Mouse (Mus musculus): ENCODE data around the gene Sebox.
"Not testable (repeated sequence)": the region's sequence is repeated elsewhere in the genome, so short reads cannot be mapped to it uniquely, and the experiment has no call there.

Gene Sebox

DNA sequence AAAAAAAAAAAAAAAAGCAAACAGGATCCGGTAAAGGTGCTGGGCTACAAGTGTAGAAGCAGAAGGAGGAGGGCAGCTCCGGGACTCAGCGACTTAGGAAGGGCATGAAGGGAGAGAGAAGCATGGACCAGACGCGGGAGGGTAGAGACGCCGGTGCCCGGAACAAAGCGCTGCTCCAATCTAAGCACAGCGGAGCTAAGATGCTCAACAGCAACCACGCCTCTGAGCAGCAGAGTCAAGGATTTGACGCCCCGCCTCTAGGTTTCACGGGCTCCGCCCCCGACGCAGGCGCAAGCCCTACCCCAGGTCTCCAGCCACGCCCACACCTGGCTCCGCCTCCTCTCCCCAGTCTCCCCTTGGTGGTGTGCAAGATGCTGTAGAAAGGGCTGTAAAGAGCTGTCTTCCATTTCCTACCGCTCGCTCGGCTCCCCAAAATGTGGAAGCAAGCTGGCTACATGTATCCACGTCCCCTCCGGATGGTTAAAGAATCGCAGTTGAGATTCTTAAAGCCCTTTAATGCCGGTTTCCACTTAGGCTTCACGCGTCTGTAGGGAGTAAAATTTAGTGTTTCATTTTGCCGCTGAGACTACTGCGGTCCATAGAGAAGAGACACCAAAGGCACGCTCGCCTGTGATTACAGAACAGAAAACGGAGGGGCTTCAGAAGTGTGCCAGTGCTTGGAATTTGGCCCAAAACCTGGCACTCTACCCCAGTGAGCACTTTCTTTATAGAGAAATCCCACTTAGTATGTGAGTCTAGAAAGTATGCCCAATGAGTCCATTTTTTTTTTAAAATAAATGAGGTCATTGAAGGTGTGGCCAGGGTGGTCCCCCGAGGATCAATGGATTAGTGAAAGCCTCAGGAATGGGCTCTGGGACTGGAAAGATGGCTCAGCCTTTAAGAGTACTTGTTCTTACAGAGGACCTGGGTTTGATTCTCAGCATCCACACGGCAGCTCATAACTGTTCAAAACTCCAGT is 5.4 kb upstream of the Sebox start, which contains the start of gene Sarm1:
Gene Sarm1, minus strand, starts transcription at position 211 of the 979 bp plus-strand sequence.
- DNase-seq (ENCODE audit: low read depth, low spot score) = peak; percentile 68

GRCm38 (mm10) chr11:78499004-78499403 is 4.2 kb upstream of the Sebox start, which contains the start of gene Vtn:
Gene Vtn, plus strand, starts transcription at chr11:78499091.
- no peak for DNase-seq (ENCODE audit: low read depth, low spot score)

GRCm38 (mm10) chr11:78499543-78499942 is 3.7 kb upstream of the Sebox start:
- no peak for DNase-seq (ENCODE audit: low read depth, low spot score)

DNA sequence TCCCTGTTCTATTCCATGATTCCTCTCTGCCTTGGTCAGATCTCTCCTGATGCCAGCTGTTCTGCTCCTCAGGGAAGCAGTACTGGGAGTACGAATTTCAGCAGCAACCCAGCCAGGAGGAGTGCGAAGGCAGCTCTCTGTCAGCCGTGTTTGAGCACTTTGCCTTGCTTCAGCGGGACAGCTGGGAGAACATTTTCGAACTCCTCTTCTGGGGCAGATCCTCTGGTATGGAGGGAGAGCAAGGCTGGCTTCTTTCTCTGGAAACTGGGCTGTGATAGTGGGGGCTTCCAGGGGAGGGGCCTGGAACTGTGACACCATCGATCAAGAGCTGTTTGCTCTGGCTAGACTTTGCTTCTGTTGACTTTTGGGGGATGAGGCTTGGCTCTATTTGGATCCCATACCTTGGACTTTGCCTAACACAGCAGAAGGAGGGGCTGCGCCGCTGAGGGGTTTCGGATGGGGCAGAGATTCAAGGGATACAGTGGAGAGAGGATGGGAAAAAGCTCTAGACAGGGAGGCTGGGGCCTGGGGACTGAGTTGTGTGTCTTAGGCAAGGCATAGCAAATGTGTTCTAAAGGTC is 2.5 kb upstream of the Sebox start:
- DNase-seq (ENCODE audit: low read depth, low spot score) = no peak

- no peak for DNase-seq (ENCODE audit: low read depth, low spot score)
Measured at GRCm38 (mm10) chr11:78501529-78501928, 1.7 kb upstream of the Sebox start.

GRCm38 (mm10) chr11:78505430-78505829 is 2.2 kb downstream of the Sebox start:
- DNase-seq (ENCODE audit: low read depth, low spot score) = no peak

- no peak for DNase-seq (ENCODE audit: low read depth, low spot score)
Measured at GRCm38 (mm10) chr11:78509148-78509547, 5.9 kb downstream of the Sebox start.

- DNase-seq (ENCODE audit: low read depth, low spot score) = peak; percentile 65
Measured at GRCm38 (mm10) chr11:78512025-78512957, 9.0 kb downstream of the Sebox start, which contains the start of the genes Tmem199 and Poldip2. Gene Tmem199, minus strand, starts transcription at chr11:78512172. Gene Poldip2, plus strand, starts transcription at chr11:78512193.

- no peak for DNase-seq (ENCODE audit: low read depth, low spot score)
Measured at GRCm38 (mm10) chr11:78513106-78513790, 10.0 kb downstream of the Sebox start.

DNA sequence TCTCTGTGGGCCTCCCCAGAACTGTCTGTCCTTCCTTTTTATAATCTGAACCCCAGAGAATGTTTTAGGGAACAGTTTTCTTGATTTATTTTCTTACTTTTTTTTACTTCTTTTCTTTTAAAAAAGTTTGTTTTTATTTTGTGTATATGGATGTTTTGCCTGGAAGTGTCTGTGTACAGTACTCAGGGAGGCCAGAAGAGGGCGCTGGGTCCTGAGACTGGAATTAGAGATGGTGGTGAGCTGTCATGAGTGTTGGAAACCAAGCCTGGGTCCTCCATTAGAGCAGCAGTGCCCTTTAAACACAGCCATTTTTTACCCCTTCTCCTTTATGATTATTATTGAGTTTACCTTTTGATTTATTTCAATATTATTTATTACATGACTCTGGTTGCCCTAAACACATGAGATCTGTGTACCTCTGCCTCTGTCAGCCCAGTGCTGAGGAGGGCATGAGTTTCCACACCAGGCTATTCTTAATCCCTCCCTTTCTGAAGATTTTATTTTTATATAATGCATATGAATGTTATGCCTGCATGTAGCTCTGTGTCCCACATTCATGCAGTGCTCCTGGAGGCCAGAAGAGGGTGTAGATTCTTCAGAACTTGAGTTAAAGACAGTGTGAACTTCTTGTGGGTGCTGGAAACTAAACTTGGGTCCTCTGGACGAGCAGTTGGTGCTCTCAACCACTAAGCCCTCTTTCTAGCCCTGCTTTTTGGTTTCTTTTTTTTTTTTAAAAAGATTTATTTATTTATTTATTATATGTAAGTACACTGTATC is 12.5 kb downstream of the Sebox start:
- no peak for DNase-seq (ENCODE audit: low read depth, low spot score)

GRCm38 (mm10) chr11:78518931-78519330 is 15.7 kb downstream of the Sebox start:
- no peak for DNase-seq (ENCODE audit: low read depth, low spot score)

- no peak for DNase-seq (ENCODE audit: low read depth, low spot score)
Measured at GRCm38 (mm10) chr11:78521880-78522279, 18.6 kb downstream of the Sebox start.

GRCm38 (mm10) chr11:78522481-78522997 is 19.3 kb downstream of the Sebox start:
- no peak for DNase-seq (ENCODE audit: low read depth, low spot score)

DNA sequence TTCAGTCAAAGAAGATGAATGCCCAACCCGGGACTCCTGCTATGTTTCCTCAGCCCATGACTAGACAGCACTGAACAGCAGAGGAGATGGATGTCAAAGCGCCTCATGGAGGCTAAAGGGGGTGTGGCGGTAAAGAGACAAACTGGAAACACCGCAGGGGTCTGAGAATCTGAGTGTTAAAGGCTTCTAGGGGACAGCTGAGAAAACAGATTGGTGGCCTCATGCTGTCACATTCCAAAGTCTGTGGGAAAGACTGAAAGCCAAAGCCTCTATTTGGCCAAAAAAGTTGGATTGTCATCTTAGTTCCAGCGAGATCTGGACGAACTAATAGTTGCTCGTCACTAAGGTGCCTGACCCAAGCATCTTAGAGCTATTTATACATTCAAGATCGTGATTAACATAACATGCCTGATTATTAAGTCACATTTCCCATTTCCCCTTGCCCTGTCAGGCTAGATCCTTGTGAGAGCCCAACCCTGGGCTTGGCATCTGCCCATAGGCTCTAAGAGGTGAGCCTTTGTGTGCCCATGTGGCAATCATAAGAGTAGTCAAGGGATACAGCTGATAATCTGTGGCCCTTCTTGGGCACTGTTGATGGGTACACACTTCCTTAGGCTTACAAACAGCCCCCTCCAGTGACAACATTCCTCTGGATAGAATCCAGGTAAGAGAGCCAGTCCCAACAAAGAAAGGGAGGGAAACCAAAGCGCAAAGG is 20.2 kb downstream of the Sebox start:
- DNase-seq (ENCODE audit: low read depth, low spot score) = no peak

- DNase-seq (ENCODE audit: low read depth, low spot score) = no peak
Measured at GRCm38 (mm10) chr11:78524838-78525237, 21.6 kb downstream of the Sebox start.

DNA sequence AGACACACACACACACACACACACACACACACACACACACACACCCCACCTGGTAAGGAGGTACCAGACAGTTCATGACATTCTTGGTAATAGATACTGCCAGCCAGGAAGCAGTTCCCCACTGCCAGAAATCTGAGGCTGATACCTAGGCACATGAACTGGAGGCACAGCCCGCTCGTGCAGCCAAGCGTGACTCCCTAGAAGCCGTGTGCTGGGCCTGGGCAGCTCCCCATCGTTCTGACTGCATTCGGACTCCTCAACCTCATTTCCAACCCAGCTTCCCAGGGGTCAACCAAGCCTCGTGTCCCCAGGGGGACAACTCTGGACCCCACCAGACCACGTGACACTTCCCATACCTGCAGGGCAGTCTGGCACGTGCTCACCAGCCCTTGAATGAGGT is 25.5 kb downstream of the Sebox start:
- no peak for DNase-seq (ENCODE audit: low read depth, low spot score)

DNA sequence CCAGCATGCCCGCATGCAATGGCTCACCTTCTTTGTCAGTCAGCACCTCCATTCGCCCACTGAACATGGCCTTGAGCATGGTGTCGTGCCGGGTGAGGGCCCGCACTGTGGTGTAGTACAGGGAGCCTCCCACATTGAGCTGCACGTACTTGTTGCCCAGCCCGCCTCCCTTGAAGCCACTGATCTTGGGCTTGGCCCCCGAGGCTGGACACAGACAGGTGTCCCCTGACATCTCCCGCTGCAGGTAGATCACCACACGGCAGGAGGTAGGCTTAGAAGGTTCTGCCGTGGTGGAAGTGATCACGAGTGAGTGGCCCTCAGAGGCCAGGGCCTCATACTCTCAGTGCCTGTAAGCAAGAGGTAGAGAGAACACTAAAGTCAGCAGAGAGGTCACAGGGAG is 26.8 kb downstream of the Sebox start:
- no peak for DNase-seq (ENCODE audit: low read depth, low spot score)

DNA sequence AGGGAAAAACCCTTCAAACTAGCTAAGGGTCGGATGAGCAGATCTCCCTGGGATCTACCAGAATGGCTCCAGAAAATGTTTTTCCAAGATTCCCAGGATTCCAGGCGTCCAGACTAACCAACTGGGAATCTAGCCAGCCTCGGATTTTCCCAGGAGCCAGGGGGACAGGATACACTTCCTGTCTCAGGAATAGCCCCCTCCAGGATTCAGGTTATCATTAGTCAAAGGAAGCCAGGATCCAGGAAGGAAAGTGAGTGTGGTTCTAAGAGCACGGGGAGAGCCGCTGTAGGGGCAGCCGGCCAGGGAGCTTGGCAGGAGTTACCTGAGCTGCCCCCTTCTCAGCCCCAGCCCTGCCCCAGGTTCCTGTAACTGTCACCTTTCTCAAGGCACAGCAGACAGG is 27.8 kb downstream of the Sebox start:
- no peak for DNase-seq (ENCODE audit: low read depth, low spot score)

- DNase-seq (ENCODE audit: low read depth, low spot score) = not testable (repeated sequence)
Measured at GRCm38 (mm10) chr11:78531515-78531914, 28.3 kb downstream of the Sebox start.
